Mouse (Mus musculus): ENCODE data around the gene Apol11a. TPM values are rescaled to one million over a fixed set of nuclear protein-coding genes. Genes with fewer than 3 reads are reported as not detected.

Apol11a gene
- polyA plus RNA-seq (2017; shearing (Covaris generic)) = not detected

DNA sequence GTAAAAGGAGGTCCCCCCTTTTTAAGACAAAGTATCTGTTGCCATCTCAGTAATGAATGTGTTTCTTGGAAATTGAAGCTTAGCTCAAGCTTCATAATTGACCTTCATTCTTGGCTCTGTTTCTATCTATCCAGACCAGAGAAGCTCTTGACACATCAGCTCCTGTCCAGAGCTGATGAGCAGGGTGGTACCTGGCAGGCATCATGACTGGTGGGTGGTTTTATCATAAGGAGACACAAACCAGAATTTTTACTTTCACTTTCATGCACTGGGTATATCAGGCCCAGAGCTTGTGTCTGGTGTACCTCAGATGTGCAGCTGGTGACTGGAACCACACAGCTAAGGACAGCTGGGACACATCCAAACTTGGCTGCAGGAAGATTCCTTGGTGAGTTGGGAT lies at the start of gene Apol11a:
Gene Apol11a (plus strand): TSS at position 306 of the 400 bp plus-strand sequence.

DNA sequence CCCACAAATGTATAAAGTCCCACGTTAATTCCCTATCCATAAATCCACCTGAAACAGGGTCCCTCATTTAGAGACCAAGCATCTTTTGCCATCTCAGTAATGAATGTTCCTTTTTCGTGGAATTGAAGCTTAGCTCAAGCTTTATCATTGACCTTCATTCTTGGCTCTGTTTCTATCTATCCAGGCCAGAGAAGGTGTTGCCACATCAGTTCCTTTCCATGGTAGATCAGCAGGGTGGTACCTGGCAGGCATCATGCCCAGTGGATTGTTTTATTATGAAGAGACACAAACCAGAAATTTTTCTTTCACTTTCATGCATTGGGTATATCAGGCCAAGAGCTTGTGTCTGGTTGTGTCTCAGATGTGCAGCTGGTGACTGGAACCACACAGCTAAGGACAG lies 31.4 kb upstream of the Apol11a start, which contains the start of gene Apol10a:
Gene Apol10a (plus strand): TSS at position 355 of the 400 bp plus-strand sequence.

DNA sequence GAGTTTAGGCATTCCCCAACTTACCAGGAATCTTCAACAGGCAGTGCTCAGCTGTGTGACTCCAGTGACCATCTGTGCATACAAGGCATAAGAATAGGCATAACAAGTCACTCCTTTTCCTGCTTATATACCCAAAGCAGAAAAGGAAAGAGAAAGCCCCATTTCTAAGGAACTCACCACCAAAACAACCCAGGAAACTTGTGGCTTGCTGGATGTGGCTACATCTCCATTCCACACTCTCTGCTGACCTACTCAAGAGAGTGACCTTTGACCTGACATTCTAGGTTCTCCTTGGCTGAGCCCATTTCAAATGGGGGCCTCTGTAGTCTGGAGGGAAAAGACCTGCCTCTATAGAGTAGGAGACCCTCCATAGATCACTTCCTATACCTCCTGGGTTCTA lies 25.1 kb downstream of the Apol11a start, which contains the start of gene Apol7c:
Gene Apol7c (minus strand): TSS at position 101 of the 400 bp plus-strand sequence.

DNA sequence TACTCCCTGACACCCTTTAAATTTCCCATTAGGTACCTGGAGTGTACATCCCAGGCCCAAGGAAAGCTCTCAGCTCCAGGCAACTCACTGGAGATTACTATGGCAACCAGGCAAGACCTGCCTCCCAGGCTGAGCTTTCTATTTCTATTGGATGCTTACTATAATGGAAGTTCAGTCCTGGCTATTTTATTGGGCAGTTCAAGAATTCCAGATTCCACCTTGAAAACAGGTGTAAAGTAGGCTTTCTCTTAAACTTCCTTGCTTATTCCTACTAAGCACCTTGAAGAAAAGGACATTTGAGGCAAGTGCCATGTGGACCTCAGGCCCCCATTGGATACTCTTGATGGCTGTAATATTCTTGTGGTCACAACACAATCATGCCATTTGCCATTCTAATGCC lies 53.7 kb downstream of the Apol11a start, which contains the start of gene 1700025B11Rik:
Gene 1700025B11Rik (minus strand): TSS at position 101 of the 400 bp plus-strand sequence.

Other genes starting within 250 kb of the Apol11a start
- gene Rbfox2, start 201.3 kb upstream of the Apol11a start, polyA plus RNA-seq (2017; shearing (Covaris generic)) = 0.62 TPM
- gene Apol7a, start 109.2 kb upstream of the Apol11a start, polyA plus RNA-seq (2017; shearing (Covaris generic)) = not detected
- gene Apol9a, start 97.1 kb upstream of the Apol11a start, polyA plus RNA-seq (2017; shearing (Covaris generic)) = not detected
- gene Apol7b, start 60.8 kb upstream of the Apol11a start, polyA plus RNA-seq (2017; shearing (Covaris generic)) = 1.3 TPM
- not detected for gene Apol10a, start 31.2 kb upstream of the Apol11a start, polyA plus RNA-seq (2017; shearing (Covaris generic))
- not detected for gene Apol7c, start 25.0 kb downstream of the Apol11a start, polyA plus RNA-seq (2017; shearing (Covaris generic))
- gene 1700025B11Rik, start 53.6 kb downstream of the Apol11a start, polyA plus RNA-seq (2017; shearing (Covaris generic)) = not detected
- gene Apol10b, start 87.9 kb downstream of the Apol11a start, polyA plus RNA-seq (2017; shearing (Covaris generic)) = 0.89 TPM
- not detected for gene Gm36245, start 91.0 kb downstream of the Apol11a start, polyA plus RNA-seq (2017; shearing (Covaris generic))
- gene Apol11b, start 135.0 kb downstream of the Apol11a start, polyA plus RNA-seq (2017; shearing (Covaris generic)) = 0.22 TPM
- 91.3 TPM for gene Apol7e, start 190.6 kb downstream of the Apol11a start, polyA plus RNA-seq (2017; shearing (Covaris generic))
- gene Apol9b, start 220.8 kb downstream of the Apol11a start, polyA plus RNA-seq (2017; shearing (Covaris generic)) = not detected
- gene Apol8, start 248.7 kb downstream of the Apol11a start, polyA plus RNA-seq (2017; shearing (Covaris generic)) = not detected